10 mouse cellular contexts compared by ENCODE assay signal in the genomic region with DNA sequence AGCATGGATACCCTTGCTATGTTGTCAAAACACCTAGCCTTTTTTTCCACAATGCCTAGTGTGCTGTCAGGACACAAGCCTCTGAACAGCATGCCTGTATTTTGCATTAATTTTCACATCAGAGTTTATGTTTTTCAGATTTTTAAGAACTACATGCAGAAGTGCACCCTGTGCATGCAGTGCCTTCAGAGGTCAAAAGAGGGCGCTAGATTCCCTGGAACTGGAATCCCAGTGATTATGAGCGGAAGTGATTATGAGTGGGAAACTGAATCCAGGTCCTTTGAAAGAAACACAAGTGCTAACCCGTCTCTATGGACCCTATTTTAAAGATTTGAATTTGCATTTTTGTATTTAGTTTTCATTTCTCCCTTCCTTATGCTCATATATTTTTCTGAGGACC. TPM values are rescaled to one million over a fixed set of nuclear protein-coding genes. Genes with fewer than 3 reads are reported as not detected.
DNase-seq lines count a peak whose midpoint lies in the region; ATAC-seq and TF ChIP-seq lines count a peak whose summit lies in the region.
"Had no signal": no experiment of that assay in that cellular context is flagged by ENCODE, and none has a peak within 500 bp of the region (broad histone marks: within the 10 kb centered on the region; RNA-seq: fewer than 3 reads in every experiment).

No protein-coding gene starts in this region.

- H3K4me3 ChIP-seq in kidney, postnatal 0 days (replicated peaks; ENCODE audit: low read depth, low read length): no peak overlapping the region
- H3K4me3 ChIP-seq: heart, embryonic 13.5 days had no signal

- H3K9me3 ChIP-seq in kidney, postnatal 0 days (replicated peaks; ENCODE audit: low read length): no peaks in the 10 kb centered on the region
- H3K9me3 ChIP-seq: heart, embryonic 13.5 days had no signal

- no peaks in the 10 kb centered on the region for H3K27me3 ChIP-seq in kidney, postnatal 0 days (ENCODE audit: insufficient read depth, low read length)
- H3K27me3 ChIP-seq: heart, embryonic 13.5 days had no signal

- peak; percentile 43 for DNase-seq in adrenal gland, postnatal 10 days
- DNase-seq in adrenal gland, postnatal 4 days (ENCODE audit: low spot score in 2 of 2): no peak
- peak; percentile 13 for DNase-seq in kidney, postnatal 0 days (ENCODE audit: low spot score)
- no peak for DNase-seq in kidney, adult 11 months
- peak; percentile 19 for DNase-seq in CD4-positive helper T cell, adult 2 months (ENCODE audit: low read depth, low spot score)
- DNase-seq in lung, postnatal 10 days: peak; percentile 39

- no peak overlapping the region for H3K9ac ChIP-seq in kidney, postnatal 0 days (ENCODE audit: low read depth, low read length)
- H3K9ac ChIP-seq: heart, embryonic 13.5 days had no signal

- H3K4me1 ChIP-seq in kidney, postnatal 0 days (replicated peaks; ENCODE audit: insufficient read depth, low read length): no peaks in the 10 kb centered on the region
- H3K4me1 ChIP-seq: heart, embryonic 13.5 days had no signal

- H3K4me2 ChIP-seq in kidney, postnatal 0 days (ENCODE audit: low read length): no peak overlapping the region
- H3K4me2 ChIP-seq: heart, embryonic 13.5 days had no signal

- no peak for ATAC-seq in kidney, postnatal 0 days (replicated peaks; ENCODE audit: low FRiP score, low read depth)
- ATAC-seq in common myeloid progenitor, adult 5-6 weeks (replicated peaks; ENCODE audit: low read depth, poor library complexity, severe bottlenecking): peak; percentile 58; the same call in 1 of the 2 replicates
- no peak for ATAC-seq in erythroblast, adult 5-6 weeks (replicated peaks; ENCODE audit: low FRiP score, poor library complexity, severe bottlenecking)

- H3K27ac ChIP-seq in kidney, postnatal 0 days: no peak overlapping the region
- H3K27ac ChIP-seq: heart, embryonic 13.5 days; macrophage had no signal

- H3K36me3 ChIP-seq in kidney, postnatal 0 days (ENCODE audit: insufficient read depth, low read length): no peaks in the 10 kb centered on the region
- H3K36me3 ChIP-seq: heart, embryonic 13.5 days had no signal

- peak; percentile 63 for TF ChIP-seq CTCF in kidney, postnatal 0 days (IDR thresholded peaks at IDR 0.05; ENCODE audit: low read depth)

- 35% methylated on average over 3 of the region's 3 CpGs for WGBS in kidney, postnatal 0 days

RNA-seq across cellular contexts. Expression of a gene that starts 58.9 kb away (rescaled TPM):
- 10 to 100 TPM; 27.2 to 28.5 TPM for total RNA-seq in adrenal gland, postnatal 10 days (2021)
- total RNA-seq in adrenal gland, postnatal 4 days (2021): 10 to 100 TPM; 32.0 to 34.1 TPM
- polyA plus RNA-seq in kidney, postnatal 0 days (2015; fragmentation: Nextera tagmentation; extraction: Ambion mirVana): 13.0 and 13.3 TPM in 2 replicates
- 21.1 and 23.0 TPM in 2 replicates for total RNA-seq in common myeloid progenitor, adult 5-6 weeks (2017)
- total RNA-seq in erythroblast, adult 5-6 weeks (2015; ENCODE audit: low replicate concordance): 10.4 and 11.5 TPM in 2 replicates
- total RNA-seq in erythroblast, adult 5-6 weeks (2017; ENCODE audit: low replicate concordance): 7.0 and 13.1 TPM in 2 replicates

Comparison
In these comparisons a context has a peak if more than half of its experiments do, and no peak if none do; other contexts are left out.
1. DNase-seq: peak in adrenal gland, postnatal 10 days (single experiment), kidney, postnatal 0 days (single experiment), CD4-positive helper T cell, adult 2 months (single experiment) and lung, postnatal 10 days (single experiment); none in adrenal gland, postnatal 4 days (0 of 2) and kidney, adult 11 months (single experiment).